Mouse (Mus musculus) cortical plate, adult 2 months (tissue): Measurements from ENCODE around the gene Pkd2.

ENCODE experiments used
- CTCF ChIP-seq: fragments of 200-500 bp; IDR thresholded peaks from 2 replicates; pipeline ENCODE4 v1.5.1; 2011; ENCODE audit warnings: mild to moderate bottlenecking, control low read depth, low read length; ENCODE audit not compliant: insufficient read depth; ENCODE audit errors: extremely low read depth
- POLR2A ChIP-seq: fragments of 200-500 bp; IDR thresholded peaks from 2 replicates; pipeline ENCODE4 v1.6.1; 2011; ENCODE audit warnings: mild to moderate bottlenecking, low read length, control low read depth; ENCODE audit not compliant: insufficient read depth; ENCODE audit errors: extremely low read depth

DNA sequence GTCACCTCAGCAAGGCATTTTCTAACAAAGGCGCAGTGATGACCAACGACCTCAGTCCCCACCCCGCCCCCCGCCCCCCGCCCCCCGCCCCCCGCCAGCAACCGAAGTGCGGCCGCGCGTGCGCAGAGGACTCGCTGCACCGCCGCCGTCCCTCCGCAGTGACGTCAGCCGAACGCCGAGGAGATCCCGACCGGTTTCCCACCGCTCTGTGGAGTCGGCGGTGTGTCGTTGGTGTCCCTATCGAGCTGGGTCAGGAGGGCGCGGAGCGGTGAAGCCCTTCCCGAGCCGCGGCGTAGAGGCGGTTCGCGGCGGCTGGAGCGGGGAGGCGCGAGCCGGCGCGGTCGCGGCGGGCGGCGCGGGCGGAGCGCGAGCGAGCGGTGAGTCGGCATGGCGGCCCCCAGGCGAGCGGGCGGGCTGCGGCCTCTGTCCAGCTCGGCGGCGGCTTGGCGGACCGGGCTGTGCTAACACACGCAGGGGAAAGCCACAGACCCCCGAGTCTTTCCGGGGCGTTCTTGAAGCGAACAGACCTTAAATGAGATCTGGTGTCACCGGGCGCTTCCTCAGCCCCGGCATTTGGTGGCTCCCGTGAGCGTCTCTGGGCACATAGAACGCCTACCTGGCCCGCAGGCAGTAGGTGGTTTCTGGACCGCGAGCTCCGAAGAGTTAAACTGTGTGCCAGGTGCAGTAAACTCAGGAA lies 49.1 kb downstream of the Pkd2 start, which contains the start of gene BC005561:
- TF ChIP-seq CTCF, result no peak
- TF ChIP-seq POLR2A, result peak; percentile 78; the same call in 1 of the 2 replicates
